Mouse (Mus musculus): ENCODE measurements at regions not wholly inside any gene's neighbourhood (a gene's known extent, or its start where the extent isn't known, plus 50 kb on each side); places are given as distances from the start of the nearest gene placed in this dataset.
A peak's percentile ranks its signal among the peaks of the same experiment; 100 is the strongest.

DNA sequence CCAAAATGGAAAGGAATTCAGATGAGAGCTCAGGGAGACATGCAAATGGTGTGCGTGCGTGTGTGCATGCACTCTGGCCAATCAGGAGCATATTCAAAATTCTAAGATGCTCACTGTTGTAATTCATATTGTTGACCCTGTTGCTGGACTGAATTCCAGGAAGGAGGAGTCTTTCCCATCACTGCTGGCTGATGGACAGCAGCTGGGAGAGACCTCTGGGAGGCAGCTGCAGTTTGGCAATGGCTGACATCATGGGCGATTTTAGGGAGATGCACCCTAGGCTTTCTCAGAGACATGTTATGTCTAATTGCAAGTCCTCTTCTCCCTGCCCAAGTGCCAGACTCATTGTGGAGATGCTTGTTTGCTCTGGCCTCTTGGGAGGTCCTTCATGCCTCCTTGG is 220.6 kb upstream of the Myocd start:
- DNase-seq (ENCODE audit: low read depth), result no peak

DNA sequence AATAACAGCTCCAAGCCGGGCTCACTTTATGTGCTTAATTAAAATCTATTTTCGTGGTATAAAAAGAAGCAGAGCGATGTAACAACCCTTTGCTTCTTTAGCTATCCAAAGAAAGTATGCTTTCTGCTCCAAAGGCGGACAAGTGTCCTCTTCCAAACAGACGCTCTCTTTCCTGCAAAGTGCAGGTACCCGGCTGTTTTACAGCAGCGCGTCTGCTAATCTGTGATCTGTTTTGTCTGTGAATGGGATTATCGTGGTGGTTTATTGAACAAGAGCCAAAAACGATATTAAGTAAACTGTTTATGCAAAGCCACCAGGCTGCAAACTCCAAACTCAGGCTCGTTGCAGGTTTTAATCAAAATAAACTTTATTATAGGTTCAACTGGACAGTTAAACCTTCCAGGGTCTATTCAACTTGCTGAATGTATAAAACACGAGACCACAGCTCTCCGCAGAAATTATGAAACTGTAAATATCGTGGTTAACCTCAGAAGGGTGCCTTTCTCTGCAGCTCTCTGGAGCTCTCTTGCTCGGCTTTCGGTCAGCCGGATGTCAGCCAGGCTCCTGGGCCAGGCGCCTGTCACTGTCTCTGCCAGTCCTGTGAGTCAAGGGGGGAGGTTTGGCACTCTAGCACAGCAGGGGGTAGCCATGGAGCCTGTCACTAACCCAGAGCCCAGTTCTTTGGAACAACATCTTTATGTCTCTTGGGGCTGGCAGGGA is 206.2 kb upstream of the Myocd start:
- DNase-seq (ENCODE audit: low read depth), result peak; percentile 50

DNA sequence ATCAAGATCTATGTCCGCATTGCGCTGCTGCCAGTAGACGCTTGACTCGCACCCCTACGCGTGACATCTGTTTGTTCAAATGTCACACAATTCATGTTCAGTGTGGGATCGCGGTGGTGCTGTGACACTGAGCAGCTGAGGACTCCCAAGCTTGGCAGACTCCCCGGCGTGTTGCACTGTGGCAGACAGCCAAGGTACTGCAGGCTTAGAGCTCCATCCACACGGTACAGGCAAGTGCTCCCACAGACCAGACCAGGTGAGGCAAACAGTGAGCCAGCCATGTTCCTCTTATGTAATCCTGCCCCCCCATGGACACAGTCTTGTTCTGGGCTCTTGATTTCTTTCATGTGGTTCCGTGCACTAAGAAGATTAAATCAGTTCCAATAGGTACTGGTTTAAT is 205.5 kb upstream of the Myocd start:
- no peak for DNase-seq (ENCODE audit: low read depth)

DNA sequence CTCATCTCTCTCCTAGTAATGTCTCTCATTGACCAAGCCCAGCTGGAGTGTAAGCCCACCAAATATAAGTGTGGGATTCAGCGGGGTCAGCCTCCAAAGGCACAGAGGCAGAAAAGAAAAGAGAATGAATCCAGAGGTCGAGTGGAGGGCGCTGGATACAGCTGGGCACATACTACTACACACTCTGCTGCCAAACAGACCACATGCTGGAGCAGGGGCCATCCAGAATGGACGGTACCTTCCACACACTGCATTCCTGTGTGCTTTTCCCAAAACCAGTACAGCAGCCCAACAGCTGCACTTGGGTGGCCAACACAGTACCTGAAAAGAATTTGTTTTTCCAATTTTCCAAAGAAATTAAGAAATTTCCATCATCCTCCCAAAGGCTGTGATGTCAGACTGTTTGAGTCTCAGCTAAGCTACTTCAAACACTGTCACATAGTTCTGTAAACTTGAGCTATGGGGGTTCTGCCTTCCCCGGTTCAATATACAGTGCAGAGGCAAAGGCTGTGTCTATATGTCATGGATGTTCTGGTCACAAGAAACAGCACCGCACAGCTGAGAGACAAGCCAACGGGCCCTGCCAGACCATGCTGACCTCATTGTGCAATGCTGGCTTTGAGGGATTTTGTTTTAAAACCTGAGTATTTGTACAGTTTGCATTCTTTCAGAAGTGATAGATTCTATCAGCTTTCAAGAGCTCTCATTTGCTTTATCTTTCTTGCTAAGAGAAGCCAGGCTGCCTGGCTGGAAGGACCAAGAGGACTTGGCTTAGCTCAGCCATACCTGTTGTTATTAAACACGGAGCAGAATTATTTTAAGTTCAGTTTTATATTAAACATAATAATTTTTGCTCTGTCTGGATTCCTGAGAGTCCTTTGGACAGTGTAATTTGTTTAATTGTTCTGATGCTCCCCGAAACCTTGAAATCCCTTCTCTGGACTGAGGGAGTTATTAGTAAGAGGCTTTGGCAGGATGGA is 200.3 kb upstream of the Myocd start:
- DNase-seq (ENCODE audit: low read depth), result no peak

DNA sequence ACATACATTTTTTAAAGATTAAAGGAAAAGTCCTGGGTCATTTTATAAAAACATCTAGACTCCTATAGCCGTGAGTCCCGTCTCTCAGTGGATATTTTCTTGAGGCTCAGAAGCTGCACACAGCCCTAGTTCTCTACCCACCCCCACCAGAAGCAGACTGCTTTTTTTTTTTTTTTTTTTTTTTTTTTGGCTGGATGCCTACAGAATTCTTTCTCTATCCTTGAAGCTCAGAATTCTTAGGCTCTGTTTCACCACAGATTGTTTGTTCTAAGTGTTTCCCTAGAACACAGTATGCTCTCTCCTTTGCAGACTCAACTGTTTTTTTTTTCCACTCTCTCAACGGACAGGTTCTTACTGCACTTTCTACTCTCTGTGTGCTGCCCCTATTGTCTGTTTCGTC is 191.3 kb upstream of the Myocd start:
- peak; percentile 49 for DNase-seq (ENCODE audit: low read depth)

DNA sequence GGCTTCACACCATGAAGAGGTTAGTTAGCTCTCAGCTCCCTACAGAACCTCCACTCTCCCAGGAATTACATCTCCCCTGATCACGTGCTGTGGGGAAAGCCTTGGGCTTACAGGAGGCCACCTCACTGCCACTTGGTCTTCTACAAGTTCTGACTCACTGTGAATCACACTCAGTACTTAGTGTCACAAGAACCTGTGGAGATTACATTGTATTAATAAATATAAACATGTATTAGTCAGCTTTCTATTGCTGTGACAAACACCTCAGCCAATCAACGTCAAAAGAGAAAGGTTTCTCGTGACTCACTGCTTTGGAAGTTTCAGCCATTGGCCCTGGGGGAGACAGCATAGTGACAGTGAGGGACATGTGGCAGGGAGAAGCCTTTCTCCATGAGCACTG is 178.6 kb upstream of the Myocd start:
- peak; percentile 27 for DNase-seq (ENCODE audit: low read depth)

DNA sequence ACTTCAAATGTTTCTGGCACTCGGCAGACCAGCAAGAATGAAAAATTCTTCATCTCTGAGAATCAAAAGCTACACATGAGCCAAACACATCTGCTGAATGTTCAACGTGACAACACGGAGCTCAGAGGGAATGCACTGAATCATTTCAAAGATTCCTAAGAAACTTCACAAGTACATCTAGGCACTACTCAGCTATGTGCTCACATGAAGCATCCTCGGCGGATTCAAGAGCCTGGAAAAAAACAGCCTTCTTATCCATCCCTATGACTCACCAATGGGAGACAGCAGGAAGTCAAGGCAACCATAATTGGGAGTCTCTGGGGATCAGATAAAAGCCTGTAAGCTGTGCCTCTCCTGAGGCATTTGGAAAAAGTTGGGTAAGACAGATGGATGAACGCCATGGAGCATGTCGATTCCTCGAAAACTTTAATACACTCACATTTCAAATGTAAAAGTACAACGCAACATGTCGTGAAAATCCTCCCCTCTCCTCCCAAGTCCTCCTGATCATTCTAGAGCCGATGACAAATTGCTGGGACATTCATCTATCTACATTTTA is 173.8 kb upstream of the Myocd start:
- peak; percentile 73 for DNase-seq (ENCODE audit: low read depth)

DNA sequence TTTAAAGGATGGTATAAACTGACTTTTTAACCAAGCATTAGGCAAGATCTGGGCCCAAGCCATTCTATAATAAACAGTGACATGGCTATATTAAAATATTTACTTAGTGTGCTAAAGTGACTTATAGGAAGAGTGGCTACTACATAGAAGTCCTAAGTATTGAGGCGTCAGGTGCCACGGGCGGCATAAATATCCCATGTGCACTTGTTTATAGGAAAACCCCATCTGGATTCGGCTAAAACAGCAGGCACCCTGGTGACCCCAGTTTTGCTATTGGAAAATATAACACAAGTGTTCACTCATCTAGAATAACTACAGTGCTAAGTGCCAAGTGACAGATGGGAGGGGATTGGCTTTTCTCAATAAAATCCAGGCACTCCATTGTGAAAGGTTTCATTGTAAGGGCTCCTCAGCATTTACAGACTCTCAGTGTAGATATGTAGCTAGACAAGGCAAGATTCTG is 165.9 kb upstream of the Myocd start:
- no peak for DNase-seq (ENCODE audit: low read depth)

DNA sequence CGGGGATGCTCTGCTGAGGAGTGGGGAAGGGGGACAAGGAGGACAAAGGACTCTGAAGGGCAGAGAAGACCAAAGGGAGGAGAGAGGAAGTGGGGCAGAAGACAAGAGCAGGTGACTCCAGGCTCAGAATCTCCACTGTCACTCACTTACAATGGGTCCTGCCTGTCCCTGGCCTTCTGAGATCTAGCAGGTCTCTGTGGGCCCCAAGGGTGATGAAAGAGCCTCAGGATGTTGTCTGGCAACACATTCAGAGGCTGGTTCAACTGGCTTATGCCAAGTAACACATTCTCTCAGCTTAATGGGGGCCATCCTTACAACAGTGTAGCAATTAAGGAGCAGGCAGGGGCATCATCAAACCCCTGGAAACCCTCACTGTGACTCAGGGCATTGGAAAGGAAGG is 152.1 kb upstream of the Myocd start:
- DNase-seq (ENCODE audit: low read depth), result no peak

DNA sequence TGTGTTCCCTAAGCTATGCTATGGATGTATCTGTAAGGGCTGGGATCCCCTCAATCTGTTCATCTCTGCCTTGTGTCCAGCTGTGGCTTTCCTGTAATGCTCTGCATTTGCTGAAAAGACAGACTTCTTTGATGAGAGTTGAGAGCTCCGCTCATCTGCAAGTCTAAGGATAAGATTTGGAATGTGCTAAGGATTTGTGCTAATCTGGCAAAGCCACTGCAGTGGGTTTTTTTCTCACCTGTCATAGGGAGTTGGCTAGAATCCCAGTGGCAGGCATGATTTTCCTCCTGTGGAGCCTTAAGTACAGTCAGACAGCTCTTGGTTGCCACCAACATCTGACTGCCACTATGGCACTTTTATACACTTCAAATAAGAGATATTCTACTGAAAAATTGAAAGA is 138.8 kb upstream of the Myocd start:
- DNase-seq (ENCODE audit: low read depth), result no peak

DNA sequence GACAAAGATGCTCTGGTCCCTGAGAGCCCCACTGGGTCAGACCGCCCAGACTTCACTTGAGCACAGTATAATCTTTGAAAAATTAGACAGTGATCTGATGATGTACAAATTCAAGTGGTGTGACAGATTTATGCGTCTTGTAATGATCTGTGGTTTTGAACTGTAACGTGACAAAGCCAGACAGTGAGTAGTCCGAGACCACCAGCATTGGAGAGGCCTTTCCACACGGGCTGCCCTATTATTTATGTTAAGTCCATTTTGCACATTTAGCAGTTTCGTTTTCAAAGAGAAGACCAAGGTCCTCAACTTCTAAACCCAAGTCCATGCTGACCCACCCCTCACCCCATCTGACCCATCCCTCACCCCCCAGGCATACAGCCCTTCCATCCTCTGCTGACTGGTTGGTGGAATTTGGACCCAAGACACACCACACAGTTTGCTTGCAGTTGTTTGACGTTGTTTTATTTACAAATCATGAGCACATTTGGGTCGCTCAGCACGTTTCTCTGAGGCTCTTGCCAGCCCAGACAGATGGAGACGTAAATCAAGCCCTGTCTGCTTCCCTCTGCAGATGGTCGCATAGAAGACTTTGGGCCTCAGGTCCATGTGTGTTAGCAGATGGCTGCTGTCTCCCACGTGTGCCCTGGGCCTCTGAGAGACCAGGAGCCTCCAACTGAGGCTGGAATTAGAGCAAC is 132.8 kb upstream of the Myocd start:
- DNase-seq (ENCODE audit: low read depth), result no peak

DNA sequence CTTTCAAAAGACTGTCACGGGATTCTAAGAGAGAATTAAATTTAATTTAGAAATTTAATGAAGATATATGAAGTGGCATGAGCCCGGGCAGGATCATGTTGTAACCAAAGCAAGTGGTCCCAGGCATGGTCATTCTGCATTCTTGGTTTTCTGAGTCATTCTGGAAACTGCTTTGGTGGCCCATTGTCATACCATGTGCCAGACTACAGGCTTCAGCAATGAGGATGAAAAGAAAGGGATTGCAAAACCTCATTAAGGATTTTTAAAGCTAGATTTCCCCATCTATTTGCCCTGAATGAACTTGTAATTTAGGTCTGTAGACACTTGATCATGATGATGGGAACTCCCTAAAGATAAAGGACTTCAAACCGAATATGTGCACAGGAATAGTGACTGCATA is 119.4 kb upstream of the Myocd start:
- no peak for DNase-seq (ENCODE audit: low read depth)

DNA sequence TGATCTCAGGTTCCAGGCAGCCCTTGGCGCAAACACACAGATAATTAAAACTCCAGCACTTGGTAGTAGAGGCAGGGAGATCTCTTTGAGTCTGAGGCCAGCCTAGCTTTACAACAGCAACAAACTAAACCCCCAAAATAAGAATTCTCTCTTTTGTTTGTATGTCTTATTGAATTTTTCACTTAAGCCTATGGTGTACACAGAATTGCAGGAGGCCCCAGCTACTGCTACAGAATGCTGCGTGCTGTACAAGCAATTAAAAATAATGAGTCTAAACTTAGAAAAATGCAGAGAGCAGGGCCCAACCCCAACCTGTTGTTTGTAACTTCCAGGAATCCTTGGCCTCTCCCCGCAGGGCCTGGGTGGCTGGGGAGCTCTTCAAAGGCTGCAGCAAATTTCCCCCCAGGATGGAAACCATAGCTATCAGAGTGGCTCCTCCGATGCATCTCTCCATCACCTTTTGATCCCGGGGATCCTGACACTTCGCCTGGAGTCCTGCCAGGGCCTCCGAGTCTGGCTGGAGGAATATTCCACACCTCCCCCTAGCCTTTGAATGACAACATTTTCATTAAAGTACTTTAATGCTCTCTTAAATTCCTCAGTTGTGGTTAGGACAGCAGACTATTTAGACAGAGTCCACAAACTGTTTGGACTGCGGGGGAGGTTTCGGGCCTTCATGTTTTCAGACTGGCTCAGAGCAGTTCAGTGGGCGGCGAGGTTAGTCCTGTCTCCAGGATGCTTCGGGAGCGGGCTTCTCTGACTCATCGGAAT is 116.7 kb upstream of the Myocd start:
- peak; percentile 55 for DNase-seq (ENCODE audit: low read depth)

DNA sequence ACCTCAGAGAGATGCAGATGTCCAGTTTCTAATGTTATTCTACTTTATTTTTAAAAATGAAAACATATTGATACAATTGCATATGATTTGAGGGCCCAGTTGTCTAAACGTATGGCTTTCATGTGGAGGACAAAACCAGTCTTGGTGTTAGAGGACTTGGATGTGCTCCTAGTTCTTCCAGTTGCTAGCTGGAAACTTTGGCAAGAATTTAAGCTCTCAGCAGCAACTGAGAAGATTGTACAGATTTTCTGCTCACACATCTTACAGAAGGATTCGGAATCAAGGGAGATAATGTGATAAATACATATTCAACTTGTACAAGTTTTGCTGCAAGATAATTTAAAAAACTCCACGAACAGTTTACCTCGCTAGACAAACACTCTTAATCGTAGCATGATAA is 105.6 kb upstream of the Myocd start:
- DNase-seq (ENCODE audit: low read depth), result no peak

DNA sequence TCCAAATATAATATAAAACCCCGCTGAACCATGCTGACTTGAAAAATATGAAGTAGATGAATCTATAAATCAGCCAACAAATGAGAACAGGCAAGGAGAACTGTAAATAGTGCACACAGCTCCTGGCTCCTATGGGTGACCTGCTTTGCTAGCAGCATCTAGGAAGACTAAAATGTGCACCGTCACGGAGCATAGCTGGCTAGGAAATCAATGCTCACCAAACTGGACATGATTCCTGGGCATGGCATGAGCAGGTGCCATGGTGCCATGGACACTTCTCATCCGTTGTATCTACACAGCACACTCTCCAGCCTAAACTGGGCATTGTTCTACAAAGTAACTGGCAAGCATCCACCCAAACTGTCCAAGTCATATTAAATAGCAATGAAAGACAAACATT is 103.3 kb upstream of the Myocd start:
- no peak for DNase-seq (ENCODE audit: low read depth)

DNA sequence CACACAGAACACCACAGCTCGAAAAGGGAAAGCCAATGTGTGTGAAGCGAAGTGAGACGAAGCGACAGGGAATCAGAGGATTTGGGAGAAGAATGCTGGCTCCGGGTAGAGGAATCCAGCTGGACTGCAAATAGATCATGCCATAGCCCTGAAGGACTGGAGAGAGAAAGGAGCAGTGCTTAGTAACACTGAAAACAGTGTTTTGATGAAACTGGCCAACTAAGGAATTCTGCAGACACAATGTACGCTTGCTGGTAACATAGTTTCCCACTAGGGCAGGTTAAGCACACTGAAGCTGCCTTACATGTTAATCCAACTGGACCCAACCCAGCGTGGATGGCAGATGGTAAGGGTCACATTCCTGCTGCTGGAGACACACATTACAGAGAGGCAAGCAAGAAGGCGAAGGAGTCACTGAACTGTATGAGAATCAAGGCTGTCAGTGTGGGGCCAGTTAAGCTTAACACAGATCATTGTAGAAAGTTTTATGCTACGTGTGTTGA is 102.6 kb upstream of the Myocd start:
- DNase-seq (ENCODE audit: low read depth), result no peak

DNA sequence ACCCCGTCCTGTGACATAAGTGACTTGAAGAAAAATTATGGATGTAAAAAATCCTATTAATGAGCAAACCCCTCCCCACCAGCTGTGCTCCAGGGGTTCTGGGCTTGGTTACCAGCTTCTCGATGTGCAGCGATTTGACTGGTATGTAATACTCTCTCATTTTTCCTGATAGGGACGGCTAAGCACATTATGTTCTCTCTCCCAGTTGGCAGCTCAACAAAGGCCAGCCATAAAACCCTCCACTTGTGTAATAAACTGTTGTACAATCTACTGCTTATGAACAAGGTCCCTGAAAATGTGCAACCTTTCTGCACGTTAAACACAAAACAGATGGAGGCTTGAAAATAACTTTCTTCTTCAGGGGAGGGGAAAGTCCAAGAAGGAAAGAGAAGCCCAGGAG is 98.0 kb upstream of the Myocd start:
- DNase-seq (ENCODE audit: low read depth), result peak; percentile 54

DNA sequence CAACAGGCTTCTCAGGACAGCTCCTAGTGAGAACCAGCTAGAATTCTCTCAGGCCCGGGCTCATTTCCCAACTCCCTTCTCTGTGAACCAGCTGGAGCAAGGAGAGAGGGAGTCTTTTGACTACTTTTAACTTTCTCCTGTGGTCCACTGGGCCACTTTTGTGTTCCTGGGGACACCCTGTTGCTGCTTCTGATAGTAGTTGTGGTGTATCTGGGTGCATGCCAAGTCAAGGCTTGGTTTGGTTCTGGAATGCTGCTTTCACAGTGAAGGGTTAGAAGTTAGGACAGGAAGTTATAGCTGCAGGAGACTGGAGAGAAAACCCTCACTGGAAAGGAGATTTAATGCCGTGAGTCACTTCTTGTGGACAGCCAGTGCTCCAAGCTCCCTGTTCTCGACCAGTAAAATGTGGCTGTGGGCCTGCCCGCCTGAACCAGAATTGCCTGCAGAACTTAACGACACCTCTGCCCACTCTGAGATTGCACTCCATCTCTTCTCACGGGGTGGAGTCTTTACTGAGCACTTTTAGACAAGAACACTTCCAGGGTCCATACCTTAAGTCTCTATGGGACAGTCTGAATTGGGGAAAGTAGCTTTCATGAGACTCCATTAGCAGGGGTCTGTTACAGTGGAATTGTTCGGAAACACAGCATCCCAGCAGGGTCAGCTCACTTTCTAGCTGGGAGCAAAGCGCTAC is 97.0 kb upstream of the Myocd start:
- peak; percentile 68 for DNase-seq (ENCODE audit: low read depth)

DNA sequence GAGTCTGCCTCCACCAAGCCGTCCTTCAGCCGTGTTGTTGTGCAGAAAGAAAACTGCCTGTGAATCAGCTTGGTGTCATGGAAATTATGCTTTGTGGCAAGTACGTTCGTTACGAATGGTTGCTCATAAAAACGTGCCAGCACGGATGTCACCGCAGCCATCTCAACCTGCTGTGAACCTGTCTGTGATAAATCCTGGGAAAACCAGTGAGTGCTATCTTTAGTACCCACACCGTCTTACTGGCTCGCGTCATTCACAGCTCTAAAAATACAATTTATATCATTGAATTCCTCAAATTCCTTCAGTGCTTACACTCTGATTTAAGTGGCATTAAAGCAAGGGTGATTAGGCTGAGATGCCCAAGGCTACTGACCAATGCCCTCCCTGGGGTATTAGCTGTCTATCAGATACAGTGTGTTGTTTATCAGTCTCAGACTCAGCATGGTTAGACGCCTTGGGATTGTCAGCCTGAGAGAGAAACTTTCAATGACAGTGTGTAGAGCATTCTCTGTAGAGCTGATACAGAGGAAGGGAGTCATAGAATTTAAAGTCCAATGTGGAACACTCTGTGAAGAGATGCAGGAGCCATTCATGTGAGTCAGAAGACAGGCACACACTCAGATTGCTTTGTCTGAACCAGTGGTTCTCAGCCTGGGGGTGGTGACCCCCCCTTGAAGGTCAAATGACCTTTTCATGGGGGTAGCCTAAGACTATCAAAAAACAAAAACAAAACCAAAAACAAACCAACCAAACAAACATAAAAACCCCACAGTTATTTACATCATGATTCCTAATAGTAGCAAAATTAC is 96.2 kb upstream of the Myocd start:
- DNase-seq (ENCODE audit: low read depth), result peak; percentile 36

DNA sequence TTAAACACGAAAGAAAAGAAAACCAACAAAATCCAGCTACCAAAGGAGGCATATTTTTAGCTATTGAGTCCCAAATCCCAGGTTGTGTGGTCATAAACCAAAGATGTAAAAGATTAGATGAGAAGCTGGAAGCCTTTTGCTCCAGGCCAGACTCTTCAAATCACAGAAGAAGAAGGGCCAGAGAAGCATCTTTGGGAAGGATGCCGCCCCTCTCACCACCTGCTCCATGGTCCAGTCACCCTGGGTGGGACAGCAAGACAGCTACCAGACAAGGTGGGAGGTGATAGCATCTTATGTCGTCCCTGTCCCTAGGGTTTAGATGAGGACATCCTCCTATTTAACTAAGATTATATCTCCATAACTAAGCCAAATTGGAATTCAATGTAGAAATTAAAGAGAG is 95.1 kb upstream of the Myocd start:
- no peak for DNase-seq (ENCODE audit: low read depth)

Measured in NIH3T3 (cell line).